Mouse (Mus musculus) urinary bladder, postnatal 14 days (tissue): Measurements from ENCODE around the gene Mprip.
A peak's percentile ranks its signal among the peaks of the same experiment; 100 is the strongest.

ENCODE experiments used
- DNase-seq: peaks from one replicate; pipeline ENCODE4 v3.0.0; 2021; ENCODE audit warnings: low spot score

Gene Mprip

GRCm38 (mm10) chr11:59759626-59760025 is 98.5 kb downstream of the Mprip start:
- DNase-seq, result no peak

DNA sequence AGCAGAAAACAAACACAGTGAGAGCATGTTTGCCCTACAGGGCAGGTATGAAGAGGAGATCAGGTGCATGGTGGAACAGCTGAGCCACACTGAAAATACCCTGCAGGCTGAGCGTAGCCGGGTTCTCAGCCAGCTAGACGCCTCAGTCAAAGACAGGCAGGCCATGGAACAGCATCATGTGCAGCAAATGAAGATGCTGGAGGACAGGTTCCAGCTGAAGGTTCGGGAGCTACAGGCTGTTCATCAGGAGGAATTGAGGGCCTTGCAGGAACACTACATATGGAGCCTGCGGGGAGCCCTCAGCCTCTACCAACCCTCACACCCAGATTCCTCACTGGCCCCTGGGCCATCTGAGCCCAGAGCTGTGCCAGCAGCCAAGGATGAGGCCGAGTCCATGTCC is 99.7 kb downstream of the Mprip start:
- DNase-seq, result no peak

DNA sequence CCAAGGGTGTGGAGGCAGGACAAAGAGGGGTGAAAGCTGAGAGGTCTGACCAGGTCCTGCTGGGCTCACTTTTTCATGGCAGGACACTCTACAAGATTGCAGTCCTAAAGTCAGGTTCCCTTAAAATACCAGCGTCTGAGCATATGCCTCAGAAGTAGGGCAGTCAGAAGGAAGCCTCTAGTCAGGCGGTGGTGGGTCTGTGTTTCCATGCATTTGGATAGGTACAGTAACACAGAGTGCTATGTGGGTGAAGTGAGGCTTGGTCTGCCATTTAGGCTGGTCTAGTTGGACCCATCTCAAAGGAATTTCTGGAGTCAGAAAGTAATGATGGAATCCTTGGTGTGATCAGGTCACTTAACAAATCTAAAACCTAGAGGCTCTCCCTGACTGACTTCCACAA is 108.2 kb downstream of the Mprip start:
- no peak for DNase-seq

DNA sequence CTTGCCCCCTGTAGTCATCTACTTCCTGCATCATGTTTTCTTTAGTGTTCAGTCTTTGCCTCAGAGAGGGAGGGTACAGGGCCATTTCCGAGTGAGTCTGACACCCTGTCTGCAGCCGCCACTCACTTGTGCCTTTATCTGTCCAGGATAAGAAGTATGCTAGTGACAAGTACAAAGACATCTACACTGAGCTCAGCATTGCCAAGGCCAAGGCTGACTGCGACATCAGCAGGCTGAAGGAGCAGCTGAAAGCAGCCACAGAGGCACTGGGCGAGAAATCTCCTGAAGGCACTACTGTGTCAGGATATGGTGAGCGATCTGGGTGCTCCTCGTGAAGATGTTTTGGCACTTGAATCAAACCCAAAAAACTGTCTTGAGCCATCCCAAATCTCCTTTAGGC is 108.6 kb downstream of the Mprip start:
- DNase-seq, result no peak

DNA sequence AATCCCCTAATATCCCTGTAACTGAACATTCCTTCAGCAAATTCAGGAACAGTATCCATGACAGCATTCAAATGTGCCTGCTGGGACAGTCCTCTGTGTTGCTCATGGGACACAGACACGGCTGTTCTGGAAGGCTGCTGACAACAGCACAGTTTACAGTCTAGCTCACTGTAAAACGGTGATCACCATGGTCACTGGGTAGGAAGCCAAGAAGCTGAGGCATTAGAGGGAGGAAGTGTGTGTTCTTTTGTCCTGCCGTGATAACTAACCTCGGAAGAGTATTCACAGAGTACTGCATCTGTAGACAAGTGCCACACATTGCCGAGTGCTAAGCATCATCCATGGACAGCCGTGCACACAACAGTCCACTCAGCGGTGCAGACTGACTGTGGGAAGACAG is 109.6 kb downstream of the Mprip start:
- no peak for DNase-seq

DNA sequence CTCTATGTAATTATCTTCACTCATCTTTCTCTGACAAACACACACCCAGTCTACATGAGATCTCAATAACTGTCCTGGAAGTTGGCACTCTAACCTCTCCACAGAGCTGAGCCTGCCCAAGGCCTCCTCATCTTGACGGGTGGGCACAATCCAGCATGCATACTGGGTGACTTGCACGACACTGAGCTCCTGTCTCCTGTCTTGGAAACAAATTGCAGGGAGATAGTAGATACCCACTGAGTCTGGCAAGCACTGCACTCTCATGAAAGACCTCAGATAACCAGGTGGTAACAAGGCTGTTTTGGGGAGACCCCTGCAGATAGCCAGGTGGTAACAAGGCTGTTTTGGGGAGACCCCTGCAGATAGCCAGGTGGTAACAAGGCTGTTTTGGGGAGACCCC is 111.2 kb downstream of the Mprip start:
- DNase-seq, result no peak

DNA sequence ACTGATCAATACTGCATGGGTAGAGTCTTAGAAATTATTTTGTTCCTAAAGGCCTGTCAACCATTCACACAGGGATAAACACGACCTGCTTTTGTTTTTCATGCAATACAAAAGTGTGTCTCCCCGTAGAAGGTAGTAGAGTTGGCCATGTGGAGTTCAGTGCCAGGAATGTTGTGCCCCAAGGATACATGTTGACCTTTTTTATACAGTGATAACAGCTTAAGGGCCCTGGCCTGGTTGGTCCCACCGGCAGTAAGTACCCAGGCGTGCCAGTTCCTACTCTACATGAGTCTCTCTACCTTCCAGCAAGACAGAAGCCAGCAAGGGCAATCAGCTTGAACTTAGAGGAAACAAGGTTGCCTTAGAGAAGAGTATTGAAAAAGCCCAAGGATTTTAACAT is 111.8 kb downstream of the Mprip start:
- no peak for DNase-seq

DNA sequence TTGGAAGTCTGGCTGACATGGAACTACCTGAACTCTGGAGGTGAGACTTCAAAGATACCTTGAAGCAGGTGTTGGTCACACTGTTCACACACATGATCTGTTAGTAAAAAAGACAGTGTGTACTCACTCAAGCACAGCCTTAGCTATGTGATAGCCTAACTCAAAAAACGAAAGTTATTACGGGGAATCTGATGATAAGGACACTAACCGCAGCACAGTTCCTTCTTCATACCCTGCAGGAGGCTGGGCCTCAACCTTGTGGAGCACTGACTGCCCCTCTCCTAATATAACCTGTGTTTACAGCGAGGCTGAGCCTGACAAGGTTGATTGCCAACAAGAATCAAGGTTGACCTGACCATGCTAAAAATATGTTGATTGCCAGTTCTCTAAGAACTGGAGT is 113.4 kb downstream of the Mprip start:
- no peak for DNase-seq

DNA sequence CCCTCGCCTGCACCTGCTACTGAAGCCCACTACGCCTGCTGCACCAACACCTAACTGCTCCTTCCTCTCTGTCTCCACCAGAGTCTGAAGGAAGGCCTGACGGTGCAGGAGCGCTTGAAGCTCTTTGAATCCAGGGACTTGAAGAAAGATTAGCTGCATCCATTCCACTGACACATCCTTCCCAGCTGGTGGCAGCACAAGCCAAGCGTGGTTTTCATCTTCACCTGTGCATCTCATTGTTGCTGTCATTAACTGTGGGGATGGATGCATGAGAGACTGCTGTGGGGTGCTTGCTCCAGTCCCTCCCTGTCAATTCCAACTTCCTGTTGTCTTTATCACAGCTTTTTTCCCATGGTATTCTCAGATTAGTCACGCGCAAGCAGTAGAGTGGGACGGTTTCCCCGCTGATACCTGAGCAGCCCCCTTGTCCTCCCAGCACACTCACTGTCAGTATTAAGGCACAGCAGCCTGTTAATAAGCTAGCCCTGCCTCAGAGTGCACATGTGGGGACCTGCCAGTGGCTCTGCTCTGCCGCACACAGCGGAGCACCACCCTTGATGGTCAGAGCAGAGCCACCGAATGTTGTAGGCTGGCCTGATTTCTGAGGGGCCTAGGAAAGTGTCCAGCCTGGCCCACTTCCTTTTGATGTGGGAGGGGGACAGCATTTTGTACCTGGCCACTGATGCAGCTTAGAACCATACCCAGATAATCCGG is 114.5 kb downstream of the Mprip start:
- no peak for DNase-seq

DNA sequence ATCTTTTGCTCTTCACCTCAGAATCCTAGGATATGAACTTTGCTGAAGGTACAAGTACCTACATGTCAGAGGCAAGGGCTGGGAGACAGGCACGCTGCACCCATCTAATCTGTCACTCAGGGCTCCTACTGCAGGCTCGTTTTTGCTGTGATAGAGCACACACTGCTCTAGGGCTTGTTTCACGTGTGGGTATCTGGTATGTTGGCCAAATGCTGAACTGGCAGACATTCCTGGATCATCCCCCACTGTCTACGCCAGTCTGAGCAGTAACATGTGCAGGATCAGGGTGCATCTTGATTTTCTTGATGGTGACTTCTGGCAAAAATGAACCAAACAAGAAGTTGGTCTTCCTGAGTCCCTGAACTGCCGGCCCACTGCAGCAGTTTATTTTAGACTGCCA is 116.2 kb downstream of the Mprip start:
- DNase-seq, result no peak

DNA sequence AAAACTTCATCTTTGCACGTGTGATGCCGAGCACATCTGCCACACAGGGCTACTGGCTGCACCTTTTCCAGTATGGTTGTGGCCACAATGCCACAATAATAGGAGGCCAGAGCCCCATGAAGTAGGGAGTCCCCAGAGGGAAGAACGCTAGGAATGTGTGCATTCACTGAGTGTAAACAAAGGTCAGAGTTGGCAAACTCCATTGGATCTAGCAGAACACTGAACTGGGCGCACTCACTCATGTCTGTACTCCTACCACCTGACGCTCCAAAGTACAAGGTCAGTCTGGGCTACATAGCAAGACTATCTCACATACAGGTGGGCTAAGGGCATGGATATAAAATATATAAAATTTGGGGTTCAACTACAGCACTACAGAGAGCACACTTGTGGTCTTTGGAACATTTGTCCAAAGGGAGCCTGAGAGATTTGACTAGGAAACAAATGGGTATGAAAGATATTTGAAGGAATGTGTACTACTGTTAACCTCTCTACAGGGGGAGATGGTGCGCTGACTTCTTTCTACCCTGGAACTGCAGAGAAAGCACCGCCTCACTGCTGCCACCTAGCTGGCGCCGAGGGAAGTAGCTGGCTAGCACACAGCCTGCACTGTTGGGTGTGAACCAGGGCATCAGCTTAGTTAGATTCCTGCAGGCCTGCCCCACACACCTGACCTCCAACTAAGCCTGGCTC is 117.2 kb downstream of the Mprip start:
- peak; percentile 82 for DNase-seq

DNA sequence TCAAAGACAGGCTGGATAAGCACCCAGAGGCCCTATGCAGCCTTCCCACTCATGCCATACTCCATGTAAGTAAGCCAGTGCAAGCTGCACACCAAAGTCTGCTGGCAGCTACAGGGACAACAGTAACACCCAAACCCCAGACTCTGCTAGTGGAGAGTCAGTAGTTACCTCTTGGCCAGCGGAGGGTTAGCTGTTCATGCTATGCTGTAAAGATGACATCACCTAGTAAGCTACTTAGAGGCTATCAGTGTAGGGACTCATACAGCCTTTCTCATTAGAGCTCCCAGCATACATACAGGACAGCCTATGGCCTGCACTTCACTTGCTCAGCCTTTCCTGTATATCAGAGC is 117.7 kb downstream of the Mprip start:
- no peak for DNase-seq

- DNase-seq, result no peak
These were observed 118.3 kb downstream of the Mprip start for GRCm38 (mm10) chr11:59779406-59779805.

DNA sequence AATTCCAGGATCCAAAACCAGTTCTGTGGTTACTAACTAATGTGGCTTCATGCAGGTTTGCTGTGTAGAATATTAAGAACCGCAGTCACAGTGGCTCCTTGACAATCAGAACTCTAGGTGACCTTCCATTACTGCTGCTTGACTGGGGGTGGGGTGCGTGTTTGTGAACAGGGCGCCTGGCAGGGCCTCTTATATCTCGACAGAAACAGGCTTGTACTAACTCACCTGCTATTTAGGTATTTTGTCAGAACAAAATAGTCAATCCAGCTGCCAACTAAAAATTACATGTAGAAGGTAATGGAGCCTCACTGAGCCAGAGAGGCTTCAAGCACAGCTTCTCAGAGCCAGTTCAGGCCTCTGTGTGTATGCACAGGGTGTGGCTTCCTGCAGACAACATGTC is 119.1 kb downstream of the Mprip start:
- no peak for DNase-seq

- no peak for DNase-seq
These were observed 121.0 kb downstream of the Mprip start for GRCm38 (mm10) chr11:59782091-59782590.

- DNase-seq, result no peak
These were observed 122.5 kb downstream of the Mprip start for GRCm38 (mm10) chr11:59783591-59783990.

- no peak for DNase-seq
These were observed 125.5 kb downstream of the Mprip start for GRCm38 (mm10) chr11:59786444-59787198.

DNA sequence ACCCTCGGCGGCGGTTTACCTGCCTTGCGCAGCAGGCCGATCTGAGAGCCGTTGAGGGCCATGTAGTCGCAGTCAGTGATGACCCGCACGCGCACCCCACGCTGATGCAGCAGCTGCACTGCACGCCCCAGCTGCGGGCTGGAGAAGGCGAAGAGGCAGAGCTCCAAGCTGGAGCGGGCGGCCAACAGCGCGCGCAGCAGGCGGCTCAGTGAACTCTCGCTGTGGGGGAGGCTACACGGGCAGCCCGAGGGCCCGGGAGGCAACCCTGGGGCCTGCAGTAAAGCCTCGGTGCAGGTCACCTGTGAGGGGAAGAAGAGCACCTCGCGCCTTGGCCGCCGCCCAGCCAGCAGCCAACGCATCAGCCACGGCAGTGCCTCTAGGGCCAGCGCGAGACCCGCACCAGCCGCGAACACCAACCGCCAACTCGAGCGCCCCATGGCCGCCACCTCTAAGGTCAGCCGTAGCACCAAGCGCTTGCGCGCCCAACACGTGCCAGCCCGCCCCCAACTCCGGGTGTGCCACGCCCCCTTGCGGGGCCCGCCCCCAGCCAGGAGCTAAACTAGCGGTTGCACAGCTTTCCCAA is 126.2 kb downstream of the Mprip start, which contains the start of gene Pld6:
Pld6 (minus strand) TSS at position 447 of the 583 bp plus-strand sequence.
- peak; percentile 68 for DNase-seq

GRCm38 (mm10) chr11:59789311-59789710 is 128.2 kb downstream of the Mprip start:
- DNase-seq, result no peak

GRCm38 (mm10) chr11:59793390-59793789 is 132.3 kb downstream of the Mprip start:
- DNase-seq, result no peak

DNA sequence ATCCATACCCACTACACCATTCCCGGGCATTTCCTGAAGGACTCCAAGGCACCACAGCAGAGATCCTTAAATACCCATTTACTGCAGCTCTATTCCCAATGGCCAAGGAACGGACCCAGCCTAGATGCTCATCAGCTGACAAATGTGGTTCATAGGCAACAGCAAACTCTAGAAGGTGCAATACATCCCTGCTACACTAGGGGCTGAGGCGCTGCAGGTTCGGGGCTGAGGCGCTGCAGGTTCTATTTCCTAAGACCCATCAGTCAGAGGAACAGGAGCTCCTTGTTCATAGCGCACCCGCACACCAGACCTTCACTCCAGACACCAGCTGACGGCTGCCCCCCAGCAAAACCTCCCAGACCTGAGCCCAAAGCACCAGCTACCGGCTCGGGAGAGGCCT is 139.3 kb downstream of the Mprip start:
- DNase-seq, result no peak

GRCm38 (mm10) chr11:59801881-59802280 is 140.8 kb downstream of the Mprip start:
- no peak for DNase-seq

GRCm38 (mm10) chr11:59803516-59803915 is 142.4 kb downstream of the Mprip start:
- DNase-seq, result no peak
